Mouse (Mus musculus): ENCODE measurements at regions not wholly inside any gene's neighbourhood (a gene's known extent, or its start where the extent isn't known, plus 50 kb on each side); places are given as distances from the start of the nearest gene placed in this dataset.

- no peak for TF ChIP-seq CTCF (IDR thresholded peaks at IDR 0.05)
- no peak for TF ChIP-seq POLR2A (IDR thresholded peaks at IDR 0.05; ENCODE audit: insufficient read depth, low read depth, low read length)
These were observed 335.3 kb upstream of the Slc24a5 start for GRCm38 (mm10) chr2:124732593-124732992.
